Mouse (Mus musculus) ES-E14 (cell line): Measurements from ENCODE around the gene Irs1.

Source experiments
- CHD2 ChIP-seq: IDR thresholded peaks from 2 replicates; pipeline ENCODE4 v1.6.1; 2014; ENCODE audit warnings: mild to moderate bottlenecking, low read depth, low read length, inconsistent platforms
- HCFC1 ChIP-seq: IDR thresholded peaks from 2 replicates; pipeline ENCODE4 v1.6.1; 2012; ENCODE audit warnings: low read length, inconsistent platforms, borderline replicate concordance; ENCODE audit not compliant: insufficient read depth
- MAFK ChIP-seq: IDR thresholded peaks from 2 replicates; pipeline ENCODE4 v1.6.1; 2014; ENCODE audit warnings: mild to moderate bottlenecking, low read depth, low read length, inconsistent platforms; ENCODE audit not compliant: insufficient read depth
- ZNF384 ChIP-seq: IDR thresholded peaks from 2 replicates; pipeline ENCODE4 v1.6.1; 2012; ENCODE audit warnings: low read depth, low read length, inconsistent platforms

GRCm38 (mm10) chr1:82287776-82288325, 3.4 kb downstream of the Irs1 start:
- TF ChIP-seq ZNF384 (no peak), MAFK (no peak), CHD2 (no peak), HCFC1 (no peak)
